Mouse (Mus musculus) spleen, postnatal 14 days (tissue): ENCODE results near the gene Rorc.

Experiments
- DNase-seq, 2 experiments: peaks; one replicate each; pipeline ENCODE4 v3.0.0; 2021 to 2022; ENCODE audit warnings: low spot score in 2 of 2

Rorc gene

GRCm38 (mm10) chr3:94377028-94377923 is 4.7 kb downstream of the Rorc start:
- no peak for DNase-seq

GRCm38 (mm10) chr3:94379831-94380510 is 7.4 kb downstream of the Rorc start:
- no peak for DNase-seq

- no peak for DNase-seq
These were observed 9.7 kb downstream of the Rorc start for GRCm38 (mm10) chr3:94382308-94382707.

- no peak for DNase-seq
These were observed 10.9 kb downstream of the Rorc start for GRCm38 (mm10) chr3:94383476-94383875.

- no peak for DNase-seq
These were observed 14.1 kb downstream of the Rorc start for GRCm38 (mm10) chr3:94386671-94387070.

- no peak for DNase-seq
These were observed 14.8 kb downstream of the Rorc start for GRCm38 (mm10) chr3:94387391-94387790.

GRCm38 (mm10) chr3:94388047-94388446 is 15.5 kb downstream of the Rorc start:
- DNase-seq, result no peak

GRCm38 (mm10) chr3:94389420-94389819 is 16.8 kb downstream of the Rorc start:
- no peak for DNase-seq

- no peak for DNase-seq
These were observed 18.4 kb downstream of the Rorc start for GRCm38 (mm10) chr3:94391001-94391400.

GRCm38 (mm10) chr3:94392128-94392527 is 19.5 kb downstream of the Rorc start:
- DNase-seq, result no peak

- no peak for DNase-seq
These were observed 20.5 kb downstream of the Rorc start for GRCm38 (mm10) chr3:94393049-94393448.

- DNase-seq, result no peak
These were observed 23.7 kb downstream of the Rorc start for GRCm38 (mm10) chr3:94396336-94396735.

- no peak for DNase-seq
These were observed 24.3 kb downstream of the Rorc start for GRCm38 (mm10) chr3:94396851-94397250.

- DNase-seq, result no peak
These were observed 25.6 kb downstream of the Rorc start, which contains the start of gene Lingo4 for GRCm38 (mm10) chr3:94398217-94398616. Gene Lingo4 (plus strand): TSS chr3:94398517.

- no peak for DNase-seq
These were observed 26.4 kb downstream of the Rorc start for GRCm38 (mm10) chr3:94398943-94399481.

GRCm38 (mm10) chr3:94399663-94400310 is 27.2 kb downstream of the Rorc start:
- DNase-seq, result no peak

GRCm38 (mm10) chr3:94402451-94402850 is 29.9 kb downstream of the Rorc start:
- DNase-seq, result no peak

GRCm38 (mm10) chr3:94404366-94405054 is 31.9 kb downstream of the Rorc start:
- no peak for DNase-seq

- no peak for DNase-seq
These were observed 33.0 kb downstream of the Rorc start for GRCm38 (mm10) chr3:94405561-94405960.

- no peak for DNase-seq
These were observed 39.9 kb downstream of the Rorc start for GRCm38 (mm10) chr3:94412530-94412929.

GRCm38 (mm10) chr3:94413031-94413679 is 40.6 kb downstream of the Rorc start, which contains the start of gene Tdrkh:
Gene Tdrkh (plus strand): TSS chr3:94413273.
- DNase-seq, result peak; percentile 74 to 80
